Mouse (Mus musculus) common myeloid progenitor, adult 5-6 weeks (primary cell): ENCODE data around the gene Exoc3l2. TPM values are rescaled to one million over a fixed set of nuclear protein-coding genes. Genes with fewer than 3 reads are reported as not detected.

Experiments used
- ATAC-seq: replicated peaks from 2 replicates; pipeline ENCODE4 v1.8.0; 2016; ENCODE audit warnings: low read depth, mild to moderate bottlenecking, moderate TSS enrichment, inconsistent platforms; ENCODE audit not compliant: poor library complexity, severe bottlenecking
- total RNA-seq: library from RNA; stranded (forward); fragments of 200-1000, 187-1606 nt; gene quantifications from 2 replicates; pipeline ENCODE4 v1.2.3, GENCODE M21; 2017

Gene Exoc3l2
- total RNA-seq, 1 experiment from 2014 or later, result 4.2 TPM

DNA sequence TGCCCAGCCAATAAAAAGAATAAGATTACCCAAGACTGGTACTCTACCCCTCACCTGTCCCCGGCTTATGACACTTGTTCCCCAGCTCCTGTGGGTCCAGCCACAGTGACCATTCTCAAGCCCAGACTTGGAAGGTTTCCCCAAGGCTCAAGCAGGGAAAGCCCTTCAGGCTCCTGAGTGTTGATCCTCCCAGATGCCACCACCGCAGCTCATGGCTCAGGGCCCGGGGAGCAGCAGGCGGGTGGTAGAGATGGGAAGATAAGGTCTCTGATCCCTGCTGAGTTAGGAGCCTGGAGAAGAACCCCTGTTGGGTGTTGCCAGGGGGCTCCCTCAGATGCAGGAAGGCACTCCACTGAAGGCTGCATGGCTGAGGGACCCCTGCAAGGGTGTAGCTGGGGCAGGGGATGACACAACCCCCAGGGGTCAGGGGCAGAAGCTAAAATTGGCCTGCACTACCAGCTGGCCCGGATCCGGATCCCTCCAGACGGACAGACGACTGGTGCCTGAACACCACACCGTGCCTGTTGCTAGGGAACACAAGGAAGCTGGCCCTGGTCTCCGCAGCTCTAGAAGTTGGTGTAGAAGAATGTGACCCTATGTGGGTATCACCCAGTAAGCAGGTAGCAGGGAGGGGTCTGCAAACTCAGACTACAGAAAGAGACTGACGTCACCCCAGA is 7.2 kb upstream of the Exoc3l2 start:
- ATAC-seq, result no peak

DNA sequence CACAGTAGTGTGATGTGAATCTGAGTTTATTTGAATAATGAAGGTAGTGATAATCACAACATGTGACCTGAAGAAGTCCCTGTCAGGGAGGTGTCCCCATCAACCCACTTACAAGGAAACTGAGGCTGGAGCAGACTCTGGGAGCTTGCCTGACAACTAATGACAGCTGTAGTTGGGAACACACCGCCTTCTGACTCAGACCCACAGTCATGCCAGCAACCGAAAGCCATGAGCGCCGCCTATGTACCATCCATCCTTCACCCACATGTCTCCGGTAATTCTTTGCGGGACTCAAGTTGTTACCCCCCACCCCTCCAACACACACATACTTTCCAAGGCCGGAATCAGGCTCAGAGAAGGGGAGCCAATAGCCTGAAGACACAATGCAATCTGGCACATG is 6.5 kb upstream of the Exoc3l2 start:
- ATAC-seq, result no peak

DNA sequence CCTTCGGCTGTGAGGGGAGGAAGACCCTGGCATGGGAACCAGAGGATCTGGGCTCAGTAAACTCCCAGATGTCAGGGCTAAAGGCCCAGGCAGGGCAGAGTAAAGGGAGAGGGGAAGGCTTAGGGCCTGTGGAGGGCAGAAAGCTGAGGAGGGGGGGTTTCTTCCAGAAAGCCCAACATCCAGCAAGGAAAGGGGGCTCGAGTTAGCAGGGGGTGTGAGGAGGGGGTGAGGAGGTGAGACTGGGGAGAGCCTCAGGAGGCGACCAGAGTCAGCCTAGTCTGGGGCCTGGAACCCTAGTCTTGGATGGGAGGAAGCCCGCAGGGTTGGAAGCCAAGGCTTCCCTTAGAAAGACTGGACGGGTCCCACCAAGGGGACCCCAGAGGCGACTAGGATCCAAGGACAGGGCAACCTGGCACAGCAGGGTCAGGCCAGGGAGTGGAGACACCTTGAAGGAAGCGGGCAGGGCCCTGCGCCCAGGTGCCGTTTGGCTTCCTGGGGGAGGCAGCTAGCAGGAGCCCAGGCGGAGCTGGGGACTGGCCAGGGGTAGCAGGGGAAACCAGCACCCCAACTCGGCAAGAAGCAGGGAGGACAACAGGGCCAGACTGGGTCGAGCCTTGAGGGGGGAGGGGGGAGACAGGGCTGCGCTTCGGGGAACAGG is 5.6 kb upstream of the Exoc3l2 start:
- ATAC-seq, result no peak

DNA sequence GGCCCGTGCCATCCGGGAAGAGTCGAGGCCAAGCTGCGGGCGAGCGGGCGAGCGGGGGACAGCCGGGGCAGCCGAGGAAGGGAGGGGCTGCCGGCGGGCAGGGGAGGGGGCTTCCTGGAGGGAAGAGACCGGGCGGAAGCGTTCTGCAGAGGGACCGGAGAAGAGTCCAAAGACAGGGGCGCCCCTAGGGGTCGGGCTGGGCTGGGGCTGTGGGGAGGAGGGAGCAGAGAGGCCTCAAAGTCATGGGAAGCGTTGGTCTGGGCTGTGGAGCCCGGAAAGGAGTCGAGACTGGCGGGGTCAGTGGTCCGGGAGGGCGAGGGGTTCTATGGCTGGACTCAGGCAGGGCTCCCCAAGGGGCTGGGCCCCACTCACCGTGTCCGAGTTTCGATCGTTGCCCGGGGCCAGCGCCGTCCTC is 5.1 kb upstream of the Exoc3l2 start:
- ATAC-seq, result peak; percentile 57

- ATAC-seq, result peak; percentile 49
Measured at GRCm38 (mm10) chr7:19458591-19459111, 4.5 kb upstream of the Exoc3l2 start, which contains the start of gene Mark4. Mark4 (minus strand) TSS chr7:19458821.

GRCm38 (mm10) chr7:19459144-19459870 is 3.8 kb upstream of the Exoc3l2 start:
- ATAC-seq, result no peak

GRCm38 (mm10) chr7:19460500-19460899 is 2.6 kb upstream of the Exoc3l2 start:
- ATAC-seq, result no peak

GRCm38 (mm10) chr7:19461488-19461887 is 1.6 kb upstream of the Exoc3l2 start:
- peak; percentile 70 for ATAC-seq

DNA sequence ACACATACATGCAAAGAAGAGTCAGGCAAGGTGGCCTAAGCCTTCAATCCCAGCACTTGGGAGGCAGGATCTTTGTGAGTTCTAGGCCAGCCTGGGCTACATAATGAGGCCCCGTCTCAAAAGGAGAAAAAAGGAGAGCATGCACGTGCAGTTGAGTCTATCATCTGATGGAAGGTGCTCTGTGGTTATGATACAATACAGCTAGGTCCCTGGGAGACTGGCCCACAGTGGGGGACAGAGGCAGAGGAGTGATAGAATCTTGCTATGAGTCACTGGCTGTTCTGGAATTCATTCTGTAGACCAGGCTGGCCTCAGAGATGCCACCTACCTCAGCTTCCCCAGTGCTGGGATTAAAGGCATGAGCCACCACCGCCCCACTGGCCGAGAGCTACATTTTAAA is 688 bp upstream of the Exoc3l2 start:
- ATAC-seq, result no peak

DNA sequence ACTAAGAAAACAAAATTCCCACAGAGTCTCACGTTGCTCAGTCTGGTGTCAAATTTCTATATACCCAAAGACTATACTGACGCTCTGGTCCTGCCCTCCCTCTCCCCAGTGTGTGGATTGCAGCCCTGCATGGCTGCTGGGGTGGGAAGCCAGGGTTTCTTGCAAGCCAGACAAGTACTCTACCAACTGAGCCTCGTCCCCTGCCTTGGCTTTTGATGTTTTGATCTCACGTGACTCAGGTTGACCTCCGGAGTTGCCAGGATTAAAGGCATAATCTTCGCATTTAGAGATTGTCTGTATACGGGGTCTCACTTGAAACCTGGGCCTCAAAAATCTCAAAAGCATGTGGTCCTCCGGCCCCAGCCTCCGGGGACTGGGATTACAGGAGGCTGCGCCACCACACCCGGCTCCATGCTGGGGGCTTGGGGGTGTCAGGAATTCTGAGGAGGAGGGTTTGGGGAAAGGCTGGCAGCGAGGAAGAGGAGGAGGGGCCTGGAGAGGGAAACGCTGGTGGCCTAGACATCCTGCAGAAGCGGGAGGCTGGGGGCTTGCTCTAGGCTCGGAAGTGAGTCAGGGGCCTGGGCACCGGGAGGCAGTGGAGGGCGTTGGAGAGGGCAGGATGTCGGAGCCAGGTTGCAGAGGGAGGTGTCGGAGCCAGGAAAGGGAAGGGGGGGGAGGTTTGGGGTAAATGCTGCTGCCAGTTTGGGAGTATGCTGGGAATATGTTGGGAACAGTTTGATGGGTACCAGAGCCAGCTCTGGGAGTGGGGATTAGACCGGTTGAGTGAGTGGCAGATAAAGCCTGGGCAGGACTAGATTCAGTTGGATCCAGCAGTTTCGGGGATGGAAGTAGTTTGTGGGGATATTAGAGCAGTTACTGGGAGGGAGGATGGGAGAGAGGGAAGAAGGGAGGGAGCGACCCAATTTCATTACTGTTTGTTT is 1.5 kb downstream of the Exoc3l2 start:
- no peak for ATAC-seq

DNA sequence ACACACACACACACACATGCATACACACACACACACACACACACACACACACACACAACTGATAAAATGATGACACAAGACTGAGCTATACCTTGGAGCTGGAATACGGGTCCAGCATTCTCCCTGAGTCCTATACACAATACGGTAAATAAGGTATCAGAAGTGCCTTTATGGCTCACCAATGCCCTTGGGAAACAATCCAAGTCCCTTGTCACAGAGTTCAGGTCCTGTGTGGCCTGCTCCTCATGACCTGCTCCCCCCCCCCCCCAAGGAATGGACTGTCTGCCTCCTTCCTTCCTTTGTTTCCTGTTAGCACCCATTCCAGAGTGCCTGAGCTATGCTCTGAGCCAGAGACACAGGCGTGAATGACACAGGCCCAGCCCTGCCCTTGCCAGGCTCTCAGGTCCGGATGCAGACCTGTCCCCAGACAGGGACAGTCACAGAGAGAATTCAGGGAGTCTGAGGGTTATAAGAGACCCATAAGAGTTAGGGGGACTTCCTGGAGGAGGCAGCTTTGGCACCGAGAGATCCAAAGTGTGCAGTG is 3.5 kb downstream of the Exoc3l2 start:
- no peak for ATAC-seq

DNA sequence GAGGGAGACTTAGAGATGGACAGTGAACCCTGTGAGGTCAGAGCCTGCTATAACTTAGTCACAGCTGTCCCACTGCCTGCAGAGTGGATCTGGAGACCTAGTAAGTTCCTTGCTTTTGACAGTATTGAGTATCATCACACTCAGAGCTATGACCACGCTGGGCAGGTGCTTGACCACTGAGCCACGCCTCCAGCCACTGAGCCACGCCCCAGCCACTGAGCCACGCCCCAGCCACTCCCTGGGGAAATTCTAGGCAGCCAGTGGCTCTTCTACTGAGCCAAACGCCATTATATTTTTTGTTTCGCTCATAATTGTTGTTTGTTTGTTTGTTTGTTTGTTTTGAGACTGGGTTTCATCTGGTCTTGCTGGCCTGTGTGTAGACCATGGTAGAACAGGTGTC is 4.5 kb downstream of the Exoc3l2 start:
- ATAC-seq, result no peak

DNA sequence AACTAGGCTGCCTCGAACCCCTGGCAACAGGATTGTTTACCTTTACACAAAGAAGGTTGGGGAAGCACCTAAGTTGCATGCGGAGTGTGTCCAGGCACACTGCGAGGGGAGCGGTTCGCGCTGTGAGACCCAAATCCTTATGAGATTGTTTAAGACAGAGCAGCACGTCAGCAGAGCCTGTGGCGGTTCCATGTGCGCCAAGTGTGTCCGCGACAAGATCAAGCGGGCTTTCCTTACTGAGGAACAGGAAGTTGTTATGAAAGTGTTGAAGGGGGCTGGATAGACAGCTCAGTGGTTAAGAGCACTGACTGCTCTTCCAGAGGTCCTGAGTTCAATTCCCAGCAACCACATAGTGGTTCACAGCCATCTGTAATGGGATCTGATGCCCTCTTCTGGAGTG is 5.1 kb downstream of the Exoc3l2 start:
- ATAC-seq, result peak; percentile 39

DNA sequence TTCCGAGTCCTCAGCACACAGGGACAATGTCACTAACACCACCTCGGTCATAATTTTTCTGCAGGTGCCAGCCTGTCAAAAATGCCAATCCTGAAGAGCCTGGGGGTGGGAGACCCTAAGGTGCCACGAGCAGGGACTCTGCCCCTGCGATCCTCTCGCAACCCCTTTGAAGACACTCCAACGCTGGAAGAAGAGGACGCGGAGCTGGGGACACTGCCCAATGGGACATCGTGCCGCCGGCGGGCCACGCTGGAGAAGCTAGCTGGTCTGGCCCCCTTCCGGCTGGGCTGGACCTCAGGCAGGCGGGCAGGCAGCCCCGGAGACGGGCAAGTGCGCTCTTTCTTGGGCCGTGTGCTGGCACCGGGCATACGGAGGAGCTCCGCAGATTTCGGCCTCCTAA is 6.3 kb downstream of the Exoc3l2 start:
- no peak for ATAC-seq

DNA sequence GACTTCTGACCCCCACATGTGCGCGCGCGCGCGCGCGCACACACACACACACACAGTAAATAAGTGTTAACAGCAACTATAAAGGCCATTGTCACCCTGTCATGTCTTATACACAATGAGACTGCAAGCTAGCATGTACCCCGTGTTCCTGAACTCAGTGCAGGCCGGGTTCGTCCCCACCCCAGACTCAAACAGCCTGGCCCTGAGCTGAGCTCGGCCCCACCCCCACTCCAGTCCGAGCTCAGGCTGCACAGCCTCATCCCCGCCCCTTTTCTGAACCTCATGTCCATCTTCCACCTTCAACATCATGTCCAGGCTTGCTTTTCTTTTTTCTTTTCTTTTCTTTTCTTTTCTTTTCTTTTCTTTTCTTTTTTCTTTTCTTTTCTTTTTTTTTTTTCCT is 7.2 kb downstream of the Exoc3l2 start:
- ATAC-seq, result no peak

DNA sequence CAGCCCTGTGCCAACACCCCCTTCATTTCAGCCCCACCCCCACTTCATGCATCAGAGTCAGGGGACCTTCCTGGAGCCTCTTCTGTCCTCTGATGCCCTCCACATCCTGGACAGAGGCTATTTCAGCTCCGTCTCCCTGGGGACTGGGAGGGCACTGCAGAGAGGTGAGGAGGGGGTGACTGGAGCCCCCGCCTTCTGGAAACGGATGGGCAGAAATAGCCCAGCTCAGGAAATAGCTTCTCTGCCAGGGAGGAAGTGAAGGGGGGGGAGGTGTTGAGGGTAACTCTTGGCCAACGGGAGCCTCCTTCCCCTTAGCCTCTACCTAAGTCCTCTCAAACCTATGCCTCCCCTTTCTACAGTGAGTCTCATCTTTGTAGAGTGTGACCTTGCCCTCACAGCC is 9.3 kb downstream of the Exoc3l2 start:
- ATAC-seq, result peak; percentile 63

DNA sequence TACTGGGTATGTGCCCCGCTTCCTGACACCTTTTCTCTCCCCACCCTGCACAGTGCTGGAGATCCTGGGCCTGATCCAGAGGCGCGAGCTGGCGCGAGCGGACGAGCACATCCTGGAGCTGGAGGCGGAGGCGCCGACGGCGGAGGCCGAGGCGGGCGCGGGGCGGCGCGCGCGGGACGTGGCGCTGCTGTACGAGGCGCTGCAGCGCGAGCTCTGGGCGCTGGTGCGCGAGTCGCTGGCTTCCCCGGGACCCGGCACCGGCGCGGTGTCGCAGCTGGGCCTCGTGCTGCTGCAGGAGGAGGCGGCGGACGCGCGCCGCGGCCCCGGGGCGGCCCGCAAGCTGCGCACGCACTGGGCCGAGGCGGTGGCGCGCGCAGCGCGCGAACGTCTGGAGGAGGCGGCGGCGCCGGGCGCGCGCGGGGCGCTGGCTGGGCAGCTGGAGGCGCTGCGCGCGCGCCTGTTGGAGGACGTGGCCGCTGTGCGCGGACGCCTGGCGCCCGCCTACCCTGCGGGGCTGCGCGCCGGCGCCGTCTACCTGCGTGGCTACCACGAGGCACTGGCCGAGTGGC is 10.8 kb downstream of the Exoc3l2 start:
- ATAC-seq, result no peak; the same call in 1 of the 2 replicates

DNA sequence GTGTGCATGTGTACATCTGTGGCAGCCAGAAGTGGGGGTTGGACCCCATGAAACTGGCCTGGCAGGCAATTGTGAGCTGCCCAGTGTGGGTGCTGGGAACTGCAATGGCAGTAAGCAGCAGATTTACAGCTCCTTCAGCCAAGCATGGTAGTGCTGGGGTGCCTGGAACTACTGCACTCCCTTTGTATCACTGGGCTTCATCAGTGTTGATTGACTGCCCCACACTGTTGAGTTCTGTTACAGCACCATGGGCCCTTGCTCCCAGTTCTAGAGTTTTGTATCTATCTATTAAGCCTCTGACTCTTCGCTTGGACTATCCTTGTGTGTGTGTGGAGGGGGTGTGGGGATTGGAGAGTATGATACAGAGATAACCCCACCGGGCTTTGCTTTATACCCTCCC is 14.0 kb downstream of the Exoc3l2 start:
- no peak; the same call in 1 of the 2 replicates for ATAC-seq
